Mouse (Mus musculus) neural tube, embryonic 14.5 days (tissue): Measurements from ENCODE around the gene Msh5. TPM values are rescaled to one million over a fixed set of nuclear protein-coding genes. Genes with fewer than 3 reads are reported as not detected.

ENCODE experiments used
- ATAC-seq: fragments of 200-750 bp; cut with Nextera tagmentation; 2 replicates; pipeline ENCODE4 v1.8.0; 2017; ENCODE audit warnings: low read depth, mild to moderate bottlenecking, moderate TSS enrichment, moderate library complexity
- H3K27ac ChIP-seq: fragments of 300-500 bp; sonication (generic); 2 replicates; pipeline ENCODE4 v1.5.1; 2014; ENCODE audit warnings: low read depth, mild to moderate bottlenecking, control low read depth, low read length, moderate library complexity, mixed read lengths
- H3K27me3 ChIP-seq: fragments of 300-500 bp; sonication (generic); 2 replicates; pipeline ENCODE4 v1.6.1; 2014; ENCODE audit warnings: low read length; ENCODE audit not compliant: control insufficient read depth, insufficient read depth
- H3K36me3 ChIP-seq: fragments of 300-500 bp; sonication (generic); 2 replicates; pipeline ENCODE4 v1.6.1; 2014; ENCODE audit warnings: low read length, mixed read lengths; ENCODE audit not compliant: control insufficient read depth, insufficient read depth
- H3K4me1 ChIP-seq: fragments of 300-500 bp; sonication (generic); 2 replicates; pipeline ENCODE4 v1.6.1; 2014; ENCODE audit warnings: low read length; ENCODE audit not compliant: control insufficient read depth, insufficient read depth
- H3K4me2 ChIP-seq: fragments of 300-500 bp; sonication (generic); 2 replicates; pipeline ENCODE4 v1.6.1; 2014; ENCODE audit warnings: mild to moderate bottlenecking, low read depth, low read length, control low read depth
- H3K4me3 ChIP-seq: fragments of 300-500 bp; sonication (generic); 2 replicates; pipeline ENCODE4 v1.5.1; 2014; ENCODE audit warnings: low read depth, low read length, control low read depth, mixed read lengths
- H3K9ac ChIP-seq: fragments of 300-500 bp; sonication (generic); replicated peaks from 2 replicates; pipeline ENCODE4 v1.6.1; 2014; ENCODE audit warnings: low read depth, mild to moderate bottlenecking, control low read depth, low read length, mixed read lengths
- H3K9me3 ChIP-seq: fragments of 300-500 bp; sonication (generic); 2 replicates; pipeline ENCODE4 v1.6.1; 2016; ENCODE audit warnings: low read length; ENCODE audit not compliant: control insufficient read depth
- WGBS: fragments of 180-500 bp; shearing (Covaris S2); extraction: QIAGEN DNeasy Blood & Tissue Kit; methylation state at CpG from one replicate; pipeline ENCODE4 v1.1.7; 2014; 5-methylcytosine and 5-hydroxymethylcytosine counted together
- polyA plus RNA-seq: library from polyadenylated mRNA; unstranded; fragments of >200 nt; fragmentation: Nextera tagmentation; extraction: Ambion mirVana; gene quantifications from 2 replicates; pipeline ENCODE4 v1.2.1, GENCODE M21; 2014

Gene Msh5
- polyA plus RNA-seq, 1 experiment from 2014 or later: 2.2 TPM

- no peak for ATAC-seq
- Histone ChIP-seq H3K9ac (no peak overlapping the region), H3K4me1 (peaks cover 5% of the 10 kb centered on the region; the same call in 1 of the 2 replicates), H3K36me3 (no peaks in the 10 kb centered on the region), H3K27ac (no peak overlapping the region), H3K9me3 (no peaks in the 10 kb centered on the region), H3K4me3 (no peak overlapping the region), H3K4me2 (no peak overlapping the region), H3K27me3 (no peaks in the 10 kb centered on the region)
- WGBS: 35% methylated on average over 17 of the region's 17 CpGs
Observed at GRCm38 (mm10) chr17:35074097-35074496, 27.6 kb upstream of the Msh5 start.

DNA sequence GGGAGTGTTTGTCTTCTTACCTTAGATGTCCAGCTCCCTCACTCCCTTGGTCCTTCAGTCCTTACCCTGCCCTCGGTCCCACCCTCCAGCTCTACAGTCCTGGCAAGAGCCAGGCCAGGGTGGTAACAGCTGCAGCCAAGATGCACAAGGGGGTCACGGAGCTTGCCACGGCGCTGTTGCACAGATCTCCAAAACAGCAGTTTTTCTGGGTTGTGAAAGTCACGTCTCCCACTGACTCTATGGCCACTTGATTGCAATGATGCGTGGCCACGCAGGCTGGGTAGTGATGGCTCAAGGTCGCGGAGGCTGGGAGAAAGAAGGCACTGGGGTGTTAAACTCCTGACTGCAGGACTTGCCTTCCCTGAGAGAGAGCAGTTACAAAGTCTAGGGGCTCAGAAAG, 24.9 kb upstream of the Msh5 start:
- 81% methylated on average over 9 of the region's 9 CpGs for WGBS
- Histone ChIP-seq H3K9me3 (no peaks in the 10 kb centered on the region), H3K36me3 (no peaks in the 10 kb centered on the region), H3K4me2 (no peak overlapping the region), H3K4me1 (no peaks in the 10 kb centered on the region), H3K4me3 (no peak overlapping the region), H3K27me3 (no peaks in the 10 kb centered on the region), H3K9ac (no peak overlapping the region), H3K27ac (no peak overlapping the region)
- ATAC-seq: no peak

DNA sequence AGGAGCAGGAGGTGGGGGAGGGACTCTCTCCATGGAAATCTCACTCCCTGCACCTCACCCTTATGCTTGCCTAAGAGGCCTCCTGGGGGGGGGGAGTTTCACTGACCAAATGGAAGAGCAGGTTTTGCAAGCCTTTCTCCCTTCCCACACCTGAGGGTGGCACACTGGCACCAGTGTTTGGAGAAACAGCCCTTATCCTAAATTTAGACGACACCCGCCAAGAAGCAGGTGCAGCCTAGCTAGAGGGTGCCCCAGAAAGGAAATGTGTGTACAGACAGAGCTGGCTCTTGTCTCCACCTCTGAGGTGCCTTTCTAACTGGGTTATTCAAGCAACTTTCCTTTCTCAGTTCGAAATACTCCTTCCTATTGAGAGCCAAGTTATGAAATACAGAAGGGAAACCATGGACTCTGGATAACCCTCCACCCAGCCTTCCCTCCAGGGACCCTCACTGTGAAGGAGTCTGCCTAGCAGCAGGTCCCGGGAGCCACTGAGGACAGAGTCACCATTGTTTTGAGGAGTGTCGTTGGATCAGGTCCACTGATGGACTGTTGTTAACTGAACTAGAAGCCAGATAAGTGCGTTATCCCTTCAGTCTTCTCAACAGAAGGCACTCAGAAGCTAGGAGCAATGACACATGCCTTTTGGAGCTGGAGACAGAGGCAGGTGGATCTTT, 24.1 kb upstream of the Msh5 start:
- Histone ChIP-seq H3K9ac (no peak overlapping the region), H3K36me3 (no peaks in the 10 kb centered on the region), H3K27ac (no peak overlapping the region), H3K4me3 (no peak overlapping the region), H3K27me3 (no peaks in the 10 kb centered on the region), H3K4me2 (no peak overlapping the region), H3K4me1 (no peaks in the 10 kb centered on the region), H3K9me3 (no peaks in the 10 kb centered on the region)
- no peak for ATAC-seq
- WGBS: 68% methylated on average over 6 of the region's 6 CpGs

DNA sequence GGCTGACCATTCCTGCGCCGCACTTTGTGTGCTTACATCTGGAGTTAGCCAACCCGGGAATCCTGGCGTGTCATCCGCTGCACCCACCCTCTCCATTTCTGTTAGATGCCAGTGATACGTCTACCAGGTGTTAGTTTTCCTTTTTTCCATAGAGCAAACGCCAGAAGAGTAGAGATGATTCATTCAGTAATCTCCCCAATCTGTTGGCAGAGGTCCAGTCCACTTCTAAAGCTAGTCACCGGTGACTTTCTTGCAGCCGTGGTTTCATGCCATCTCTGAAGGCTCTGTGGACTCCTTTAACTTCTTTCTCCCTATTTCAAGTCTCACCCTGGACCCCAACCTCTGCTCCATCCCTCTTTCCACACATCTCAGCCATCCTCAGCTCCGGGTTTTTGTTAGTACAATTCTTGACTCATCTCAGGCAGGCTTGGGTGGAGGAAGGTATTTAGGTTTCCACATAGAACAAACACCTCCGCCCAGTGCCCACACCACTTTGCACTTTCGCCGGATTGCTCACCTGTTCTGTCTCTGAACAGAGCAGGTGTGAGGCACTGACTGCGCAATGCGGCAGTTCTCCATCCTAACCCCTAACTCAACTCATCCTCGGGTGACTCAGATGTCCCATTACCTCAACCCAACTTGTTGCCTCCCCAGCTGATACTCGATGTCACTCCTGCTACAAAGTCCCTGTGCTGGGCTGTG, 21.8 kb upstream of the Msh5 start:
- 0 out of 2 replicates have a peak, but pooled peaks cover 9% of the 10 kb centered on the region for H3K4me1 ChIP-seq
- H3K9ac ChIP-seq: no peak overlapping the region
- H3K27me3 ChIP-seq: 0 out of 2 replicates have a peak, but pooled peaks cover 6% of the 10 kb centered on the region
- no peaks in the 10 kb centered on the region for H3K9me3 ChIP-seq
- H3K4me2 ChIP-seq: no peak overlapping the region
- H3K4me3 ChIP-seq: no peak overlapping the region
- WGBS: 86% methylated on average over 17 of the region's 17 CpGs
- no peak overlapping the region for H3K27ac ChIP-seq
- no peaks in the 10 kb centered on the region for H3K36me3 ChIP-seq
- ATAC-seq: no peak

DNA sequence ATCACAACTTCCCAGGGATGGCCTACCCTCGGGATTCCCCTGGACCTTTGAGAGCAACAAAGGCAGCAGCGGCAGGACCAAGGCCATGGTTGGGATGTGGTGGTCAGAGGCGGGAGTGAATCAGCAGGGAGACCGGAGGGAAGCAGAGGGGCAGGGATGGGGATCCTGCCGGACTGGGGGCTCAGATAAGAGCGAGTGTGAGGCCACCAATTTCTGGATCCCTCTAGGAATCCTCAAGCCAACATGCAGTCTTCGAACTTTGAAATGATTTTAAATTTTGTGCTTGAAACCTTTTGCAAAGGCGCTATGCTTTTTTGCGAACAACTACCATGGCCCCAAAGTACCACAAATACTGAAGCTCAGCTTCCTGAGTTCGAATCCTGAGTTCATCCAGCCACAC, 19.5 kb upstream of the Msh5 start, which contains the start of gene Mpig6b:
Gene Mpig6b, minus strand, starts transcription at position 101 of the 400 bp plus-strand sequence.
- 51% methylated on average over 10 of the region's 10 CpGs for WGBS
- no peaks in the 10 kb centered on the region for H3K9me3 ChIP-seq
- H3K4me3 ChIP-seq: 0 out of 2 replicates have a peak within 1 kb of the TSS, but pooled peaks have one; percentile 1
- peaks cover 4% of the 10 kb centered on the region for H3K36me3 ChIP-seq
- H3K27me3 ChIP-seq: 0 out of 2 replicates have a peak, but pooled peaks cover 6% of the 10 kb centered on the region
- H3K27ac ChIP-seq: no peak within 1 kb of the TSS
- peak within 1 kb of the TSS; percentile 40 for H3K4me2 ChIP-seq
- no peak for ATAC-seq
- H3K9ac ChIP-seq: no peak within 1 kb of the TSS
- peaks cover 9% of the 10 kb centered on the region; the same call in 1 of the 2 replicates for H3K4me1 ChIP-seq

GRCm38 (mm10) chr17:35064951-35065947, 18.7 kb upstream of the Msh5 start, which contains the start of gene Ly6g6c:
Gene Ly6g6c, plus strand, starts transcription at chr17:35065388.
- Histone ChIP-seq H3K9me3 (no peaks in the 10 kb centered on the region), H3K9ac (no peak within 1 kb of the TSS), H3K27ac (no peak within 1 kb of the TSS), H3K4me3 (0 out of 2 replicates have a peak within 1 kb of the TSS, but pooled peaks have one; percentile 1), H3K27me3 (0 out of 2 replicates have a peak, but pooled peaks cover 6% of the 10 kb centered on the region), H3K36me3 (peaks cover 9% of the 10 kb centered on the region), H3K4me2 (peak within 1 kb of the TSS; percentile 40), H3K4me1 (peaks cover 16% of the 10 kb centered on the region)
- WGBS: 2% methylated on average over 48 of the region's 48 CpGs
- ATAC-seq: peak; percentile 30; the same call in 1 of the 2 replicates

- H3K4me2 ChIP-seq: peak overlapping the region; percentile 40; the same call in 1 of the 2 replicates
- no peaks in the 10 kb centered on the region for H3K9me3 ChIP-seq
- no peak overlapping the region for H3K9ac ChIP-seq
Observed at GRCm38 (mm10) chr17:35064378-35064877, 17.9 kb upstream of the Msh5 start.

GRCm38 (mm10) chr17:35063466-35063865, 16.9 kb upstream of the Msh5 start:
- Histone ChIP-seq H3K27ac (no peak overlapping the region), H3K4me3 (no peak overlapping the region), H3K9me3 (no peaks in the 10 kb centered on the region), H3K4me1 (peaks cover 22% of the 10 kb centered on the region), H3K9ac (no peak overlapping the region), H3K36me3 (peaks cover 9% of the 10 kb centered on the region), H3K4me2 (no peak overlapping the region), H3K27me3 (0 out of 2 replicates have a peak, but pooled peaks cover 6% of the 10 kb centered on the region)
- no peak for ATAC-seq
- 82% methylated on average over 3 of the region's 3 CpGs for WGBS

More at GRCm38 (mm10) chr17:35064378-35064877, 17.9 kb upstream of the Msh5 start:
- no peak overlapping the region for H3K4me3 ChIP-seq
- WGBS: 42% methylated on average over 10 of the region's 10 CpGs
- ATAC-seq: no peak
- no peak overlapping the region for H3K27ac ChIP-seq
- peaks cover 22% of the 10 kb centered on the region for H3K4me1 ChIP-seq
- H3K27me3 ChIP-seq: 0 out of 2 replicates have a peak, but pooled peaks cover 6% of the 10 kb centered on the region
- peaks cover 9% of the 10 kb centered on the region for H3K36me3 ChIP-seq
